Mouse (Mus musculus) E14TG2a.4 (cell line): ENCODE measurements at regions not wholly inside any gene's neighbourhood (a gene's known extent, or its start where the extent isn't known, plus 50 kb on each side); places are given as distances from the start of the nearest gene placed in this dataset.

Experiments
- CTCF ChIP-seq: conservative IDR thresholded peaks from 2 replicates; pipeline ENCODE4 v1.5.1; 2014; ENCODE audit warnings: low read length
- POU5F1 ChIP-seq: IDR thresholded peaks from 2 replicates; pipeline ENCODE4 v1.6.1; 2014; ENCODE audit warnings: low read length, borderline replicate concordance

GRCm38 (mm10) chr2:147617849-147618248, 256.1 kb downstream of the Pax1 start:
- TF ChIP-seq CTCF (no peak), POU5F1 (no peak)
